Mouse (Mus musculus): ENCODE data around the gene Ttll4.

The Ttll4 gene

GRCm38 (mm10) chr1:74712461-74713098 is 51.0 kb downstream of the Ttll4 start:
- DNase-seq, result no peak

GRCm38 (mm10) chr1:74713099-74713858 is 51.7 kb downstream of the Ttll4 start, which contains the start of gene Cyp27a1:
Gene Cyp27a1 (plus strand): TSS chr1:74713574.
- DNase-seq, result peak; percentile 29

GRCm38 (mm10) chr1:74713859-74714730 is 52.5 kb downstream of the Ttll4 start:
- DNase-seq, result no peak

- DNase-seq, result no peak
Observed at GRCm38 (mm10) chr1:74714967-74715366, 53.4 kb downstream of the Ttll4 start.

- no peak for DNase-seq
Observed at GRCm38 (mm10) chr1:74715468-74715867, 53.9 kb downstream of the Ttll4 start.

- no peak for DNase-seq
Observed at GRCm38 (mm10) chr1:74715886-74716285, 54.3 kb downstream of the Ttll4 start.

- no peak for DNase-seq
Observed at GRCm38 (mm10) chr1:74718113-74718512, 56.6 kb downstream of the Ttll4 start.

GRCm38 (mm10) chr1:74719281-74719680 is 57.7 kb downstream of the Ttll4 start:
- DNase-seq, result no peak

GRCm38 (mm10) chr1:74721657-74722056 is 60.1 kb downstream of the Ttll4 start:
- no peak for DNase-seq

- DNase-seq, result no peak
Observed at GRCm38 (mm10) chr1:74723748-74724147, 62.2 kb downstream of the Ttll4 start.

GRCm38 (mm10) chr1:74726114-74726513 is 64.6 kb downstream of the Ttll4 start:
- DNase-seq, result no peak

GRCm38 (mm10) chr1:74726674-74727073 is 65.1 kb downstream of the Ttll4 start:
- DNase-seq, result no peak

GRCm38 (mm10) chr1:74728446-74728845 is 66.9 kb downstream of the Ttll4 start:
- no peak for DNase-seq

- DNase-seq, result no peak
Observed at GRCm38 (mm10) chr1:74736977-74737376, 75.4 kb downstream of the Ttll4 start.

- no peak for DNase-seq
Observed at GRCm38 (mm10) chr1:74737500-74737899, 76.0 kb downstream of the Ttll4 start.

- DNase-seq, result no peak
Observed at GRCm38 (mm10) chr1:74740846-74741245, 79.3 kb downstream of the Ttll4 start.

- no peak for DNase-seq
Observed at GRCm38 (mm10) chr1:74747335-74747734, 85.8 kb downstream of the Ttll4 start.

GRCm38 (mm10) chr1:74748643-74749271 is 87.2 kb downstream of the Ttll4 start, which contains the start of gene Prkag3:
Gene Prkag3 (minus strand): TSS chr1:74749221.
- DNase-seq, result peak; percentile 38

GRCm38 (mm10) chr1:74749301-74749700 is 87.8 kb downstream of the Ttll4 start:
- DNase-seq, result no peak

GRCm38 (mm10) chr1:74750683-74751082 is 89.1 kb downstream of the Ttll4 start:
- peak; percentile 14 for DNase-seq

GRCm38 (mm10) chr1:74752150-74752549 is 90.6 kb downstream of the Ttll4 start:
- DNase-seq, result no peak

- no peak for DNase-seq
Observed at GRCm38 (mm10) chr1:74752833-74753232, 91.3 kb downstream of the Ttll4 start.

Measured in right cerebral cortex, adult 18-20 months (tissue).